Mouse (Mus musculus): ENCODE measurements around the gene Gm10645.

Gm10645 gene

GRCm38 (mm10) chr8:83169127-83169526 is 3.2 kb upstream of the Gm10645 start:
- no peak for DNase-seq (ENCODE audit: low read depth, low spot score)

DNA sequence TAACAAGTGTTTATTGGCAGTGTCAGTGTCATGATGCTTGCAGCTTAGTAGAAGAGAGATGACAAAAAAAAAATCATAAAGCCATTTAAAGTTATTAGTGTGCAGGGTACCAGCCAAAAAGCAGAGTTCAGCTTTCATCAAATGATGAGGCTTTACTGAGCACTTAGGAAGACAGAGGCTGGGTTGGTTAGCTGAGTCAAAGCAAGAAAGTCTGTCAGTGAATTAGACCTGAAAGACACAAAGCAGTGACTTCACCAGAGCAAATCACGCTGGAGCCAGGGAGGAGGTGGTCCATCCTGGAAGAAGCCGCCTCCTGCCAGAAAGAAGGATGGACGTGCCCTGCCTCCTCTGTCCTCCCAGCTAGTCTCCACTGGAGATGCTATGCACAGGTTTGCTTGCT is 2.0 kb upstream of the Gm10645 start:
- no peak for DNase-seq (ENCODE audit: low read depth, low spot score)

GRCm38 (mm10) chr8:83165235-83165930 is 587 bp downstream of the Gm10645 start, which contains the start of gene Tbc1d9:
Gene Tbc1d9, plus strand, starts transcription at chr8:83165352.
- peak; percentile 95 for DNase-seq (ENCODE audit: low read depth, low spot score)

DNA sequence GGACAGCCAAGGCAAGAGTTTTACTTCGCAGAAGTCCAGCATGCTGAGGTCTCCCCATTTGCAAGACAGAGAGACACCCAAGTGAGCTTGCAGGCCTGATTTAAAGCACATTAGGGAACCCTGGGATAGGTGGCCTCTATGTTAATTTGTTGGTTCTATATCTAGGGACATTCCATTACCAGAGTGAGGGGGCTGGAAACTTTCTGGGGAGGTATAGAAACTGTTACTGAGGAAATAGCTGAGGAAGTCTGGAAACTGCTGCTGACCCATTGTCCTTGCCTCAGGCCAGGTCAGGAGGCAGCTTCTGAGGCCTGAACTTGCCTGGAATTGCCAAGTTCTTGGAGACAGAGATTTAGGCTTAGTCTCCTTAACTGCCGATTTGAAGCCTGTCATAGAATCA is 5.4 kb downstream of the Gm10645 start:
- peak; percentile 86 for DNase-seq (ENCODE audit: low read depth, low spot score)

DNA sequence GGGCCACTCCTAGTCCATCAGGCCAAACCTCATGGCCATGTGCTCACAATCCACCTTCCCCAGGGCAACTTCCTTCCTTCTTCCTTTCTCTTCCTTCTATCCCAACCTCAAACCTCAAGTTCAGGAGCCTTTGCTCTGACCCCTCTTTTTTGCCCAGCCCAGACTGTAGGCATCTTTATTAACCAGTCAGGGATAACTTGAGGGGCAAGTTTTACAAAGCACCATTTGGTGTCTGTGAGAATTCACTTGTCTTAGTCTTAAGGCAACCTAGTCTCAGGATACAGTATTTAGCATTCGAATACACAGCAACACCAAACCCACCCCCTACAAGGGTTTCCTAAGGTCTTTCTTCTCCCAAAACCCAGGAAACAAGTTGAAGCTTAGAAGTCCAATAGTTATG is 6.4 kb downstream of the Gm10645 start:
- DNase-seq (ENCODE audit: low read depth, low spot score) = peak; percentile 97

GRCm38 (mm10) chr8:83158971-83159370 is 7.0 kb downstream of the Gm10645 start:
- DNase-seq (ENCODE audit: low read depth, low spot score) = peak; percentile 25

DNA sequence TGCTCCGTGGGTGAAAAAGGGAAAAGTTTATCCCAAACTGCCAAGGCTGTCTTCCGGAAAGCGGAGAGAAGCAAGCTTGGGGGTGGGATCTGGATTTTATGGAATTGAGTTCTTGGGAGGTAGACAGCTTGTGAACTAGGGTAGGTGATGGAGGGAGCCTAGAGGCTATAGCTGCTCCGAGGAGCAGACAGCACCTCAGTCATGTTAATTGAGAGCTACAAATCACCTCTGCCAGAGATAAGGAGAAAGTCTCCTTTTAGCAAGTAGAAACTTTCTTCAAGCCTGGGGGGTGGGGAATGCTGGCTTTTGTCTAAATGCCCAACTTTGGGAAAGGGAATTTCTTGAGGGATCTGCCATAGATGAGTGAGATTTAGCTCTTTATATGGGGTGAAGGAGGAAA is 10.9 kb downstream of the Gm10645 start:
- DNase-seq (ENCODE audit: low read depth, low spot score) = no peak

GRCm38 (mm10) chr8:83152470-83152869 is 13.5 kb downstream of the Gm10645 start:
- no peak for DNase-seq (ENCODE audit: low read depth, low spot score)

GRCm38 (mm10) chr8:83152055-83152454 is 13.9 kb downstream of the Gm10645 start:
- DNase-seq (ENCODE audit: low read depth, low spot score) = no peak

DNA sequence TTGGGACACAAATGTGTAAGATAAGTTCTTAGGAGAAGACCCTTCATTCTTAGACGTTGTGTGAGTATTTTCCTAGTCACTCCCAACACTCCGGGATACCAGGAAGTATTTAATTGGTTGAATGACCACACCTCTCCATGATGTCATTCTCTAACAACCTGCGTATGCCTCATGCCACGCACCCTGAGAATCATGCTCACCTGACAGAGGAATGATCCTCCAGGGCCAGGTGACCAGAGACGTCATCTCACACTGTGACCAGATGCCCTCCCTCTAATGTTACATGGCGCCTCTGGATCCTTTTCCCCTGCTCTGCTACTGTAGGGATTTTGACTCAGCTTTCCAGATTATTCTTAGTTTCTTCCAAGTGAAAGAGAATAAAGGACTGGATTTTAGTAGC is 16.8 kb downstream of the Gm10645 start:
- no peak for DNase-seq (ENCODE audit: low read depth, low spot score)

- no peak for DNase-seq (ENCODE audit: low read depth, low spot score)
Observed at GRCm38 (mm10) chr8:83145421-83145820, 20.5 kb downstream of the Gm10645 start.

DNA sequence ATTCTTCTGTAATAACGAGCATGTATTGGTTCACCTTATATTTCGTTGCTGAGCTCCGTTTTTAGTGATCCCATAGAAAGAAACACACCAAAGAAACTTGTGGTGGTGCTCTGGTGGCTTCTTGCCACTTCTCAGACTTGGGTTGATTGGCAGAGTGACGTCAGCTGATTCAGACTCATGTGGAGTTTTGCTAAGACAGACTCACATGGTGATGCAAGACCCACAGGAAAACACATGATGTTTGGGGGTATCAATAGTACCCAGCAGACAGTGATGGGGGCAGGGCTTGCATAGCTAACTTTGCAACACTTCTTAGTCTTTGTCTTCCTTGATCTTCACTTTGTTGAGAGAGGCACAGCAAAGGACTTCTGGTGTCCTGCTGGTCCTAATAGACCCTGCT is 21.4 kb downstream of the Gm10645 start:
- DNase-seq (ENCODE audit: low read depth, low spot score) = no peak

- no peak for DNase-seq (ENCODE audit: low read depth, low spot score)
Observed at GRCm38 (mm10) chr8:83141358-83141757, 24.6 kb downstream of the Gm10645 start.

DNA sequence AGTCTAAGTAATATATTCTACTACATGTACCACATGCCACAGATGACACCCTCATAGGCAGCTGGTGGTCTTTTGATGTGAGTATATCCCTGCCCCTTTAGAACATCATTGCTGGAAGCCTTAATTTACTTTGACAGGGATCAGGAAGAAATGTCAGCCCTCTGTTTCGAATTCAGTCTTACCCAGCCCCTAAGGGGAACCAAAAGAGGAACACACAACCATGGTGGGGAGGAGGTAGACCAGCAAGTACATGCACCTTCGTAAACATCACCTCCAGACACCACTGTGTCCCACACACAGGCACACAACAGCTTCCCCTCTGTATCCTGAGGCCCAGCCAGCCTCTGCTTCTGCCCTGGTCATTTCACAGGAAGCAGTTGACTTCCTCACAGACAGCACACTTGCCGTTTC is 25.3 kb downstream of the Gm10645 start:
- DNase-seq (ENCODE audit: low read depth, low spot score) = no peak

DNA sequence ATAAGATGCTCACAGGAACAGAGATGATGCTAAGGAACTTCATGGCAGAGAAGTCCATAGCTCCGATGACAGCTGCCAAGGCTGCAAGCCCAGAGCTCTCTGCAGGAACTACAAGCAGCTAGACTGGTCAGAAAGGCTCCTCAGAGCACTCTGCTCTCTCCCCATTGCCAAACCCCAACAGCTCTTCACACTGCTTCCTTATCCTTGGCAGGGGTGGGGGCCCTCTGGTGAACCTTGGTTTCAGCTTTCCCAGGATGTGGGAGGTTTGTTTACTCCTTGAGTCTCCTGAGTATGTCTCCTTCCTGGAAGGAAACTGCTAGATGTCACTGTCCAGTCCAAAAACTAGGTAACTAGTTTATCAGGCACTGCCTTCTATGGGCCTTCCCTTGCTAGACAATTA is 25.9 kb downstream of the Gm10645 start:
- DNase-seq (ENCODE audit: low read depth, low spot score) = no peak

DNA sequence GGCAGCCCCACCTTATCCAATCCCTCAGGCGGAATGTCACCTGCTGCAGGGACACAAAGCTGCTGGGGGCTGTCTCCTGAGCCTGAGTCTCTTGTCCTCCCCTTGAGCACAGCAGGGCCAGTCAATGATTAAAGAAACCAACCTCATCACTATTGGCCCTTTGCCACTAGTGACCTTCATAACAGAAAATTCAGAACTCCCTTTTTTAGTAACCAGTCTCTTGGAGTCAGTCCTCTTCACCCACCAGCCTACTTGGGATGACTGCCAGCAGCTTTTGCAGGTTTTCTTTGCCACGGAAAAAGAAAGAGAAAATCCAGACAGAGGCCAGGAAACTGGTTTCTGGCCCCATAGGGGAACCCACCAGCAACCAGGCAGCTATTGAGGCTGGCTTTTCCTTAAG is 30.9 kb downstream of the Gm10645 start:
- no peak for DNase-seq (ENCODE audit: low read depth, low spot score)

All from ES-CJ7 (cell line).